Mouse (Mus musculus) frontal cortex, adult 2 months (tissue): ENCODE measurements around the gene Lca5l. TPM values are rescaled to one million over a fixed set of nuclear protein-coding genes. Genes with fewer than 3 reads are reported as not detected.
A peak's percentile ranks its signal among the peaks of the same experiment; 100 is the strongest.
"Not testable (repeated sequence)": the region's sequence is repeated elsewhere in the genome, so short reads cannot be mapped to it uniquely, and the experiment has no call there.

ENCODE experiments used
- DNase-seq, 2 experiments: peaks; one replicate each; pipeline ENCODE4 v3.0.0; 2022; ENCODE audit warnings: low spot score in 1 of 2; ENCODE audit errors: extremely low spot score in 1 of 2
- polyA plus RNA-seq: library from polyadenylated mRNA; depleted of rRNA; stranded (reverse); fragments of >200 nt; gene quantifications from 2 replicates; pipeline ENCODE4 v1.2.3, GENCODE M21; 2012

Lca5l gene
- polyA plus RNA-seq, 1 experiment: 3.8 TPM

GRCm38 (mm10) chr16:96173648-96174047 is 18.4 kb downstream of the Lca5l start:
- no peak for DNase-seq

- no peak for DNase-seq
Measured at GRCm38 (mm10) chr16:96168837-96169236, 23.2 kb downstream of the Lca5l start.

GRCm38 (mm10) chr16:96165723-96166264 is 26.3 kb downstream of the Lca5l start:
- DNase-seq: no peak

GRCm38 (mm10) chr16:96161336-96161735 is 30.7 kb downstream of the Lca5l start:
- no peak for DNase-seq

- no peak for DNase-seq
Measured at GRCm38 (mm10) chr16:96160927-96161326, 31.1 kb downstream of the Lca5l start.

GRCm38 (mm10) chr16:96159794-96160346 is 32.2 kb downstream of the Lca5l start:
- DNase-seq: no peak

GRCm38 (mm10) chr16:96159091-96159731 is 32.9 kb downstream of the Lca5l start:
- peak in 1 of 2 experiments; percentile 28 for DNase-seq

- DNase-seq: no peak
Measured at GRCm38 (mm10) chr16:96158511-96159080, 33.5 kb downstream of the Lca5l start.

GRCm38 (mm10) chr16:96157171-96157570 is 34.9 kb downstream of the Lca5l start:
- DNase-seq: peak; percentile 79 to 83

- DNase-seq: peak; percentile 73 to 84
Measured at GRCm38 (mm10) chr16:96156019-96156418, 36.1 kb downstream of the Lca5l start.

GRCm38 (mm10) chr16:96154476-96154875 is 37.6 kb downstream of the Lca5l start:
- DNase-seq: no peak

GRCm38 (mm10) chr16:96151551-96151950 is 40.5 kb downstream of the Lca5l start:
- DNase-seq: peak in 1 of 2 experiments; percentile 69

- no peak for DNase-seq
Measured at GRCm38 (mm10) chr16:96150995-96151394, 41.1 kb downstream of the Lca5l start.

GRCm38 (mm10) chr16:96149311-96149710 is 42.8 kb downstream of the Lca5l start:
- no peak for DNase-seq

GRCm38 (mm10) chr16:96148834-96149233 is 43.2 kb downstream of the Lca5l start:
- no peak for DNase-seq

GRCm38 (mm10) chr16:96145814-96146213 is 46.3 kb downstream of the Lca5l start:
- no peak for DNase-seq

- DNase-seq: peak; percentile 99 to 100
Measured at GRCm38 (mm10) chr16:96145110-96145800, 46.8 kb downstream of the Lca5l start, which contains the start of gene Wrb. TSS of gene Wrb (plus strand) at chr16:96145407.

- DNase-seq: not testable (repeated sequence)
Measured at GRCm38 (mm10) chr16:96144748-96145109, 47.3 kb downstream of the Lca5l start.

- DNase-seq: no peak
Measured at GRCm38 (mm10) chr16:96128466-96128865, 63.6 kb downstream of the Lca5l start.

- peak; percentile 94 to 95 for DNase-seq
Measured at GRCm38 (mm10) chr16:96127657-96128344, 64.3 kb downstream of the Lca5l start, which contains the start of gene Hmgn1. TSS of gene Hmgn1 (minus strand) at chr16:96127729.

- DNase-seq: no peak
Measured at GRCm38 (mm10) chr16:96127288-96127656, 64.8 kb downstream of the Lca5l start.
